Mouse (Mus musculus) spleen, postnatal 14 days (tissue): ENCODE results near the gene Ttl.

Source experiments
- DNase-seq, 2 experiments: peaks; one replicate each; pipeline ENCODE4 v3.0.0; 2021 to 2022; ENCODE audit warnings: low spot score in 2 of 2

The Ttl gene

DNA sequence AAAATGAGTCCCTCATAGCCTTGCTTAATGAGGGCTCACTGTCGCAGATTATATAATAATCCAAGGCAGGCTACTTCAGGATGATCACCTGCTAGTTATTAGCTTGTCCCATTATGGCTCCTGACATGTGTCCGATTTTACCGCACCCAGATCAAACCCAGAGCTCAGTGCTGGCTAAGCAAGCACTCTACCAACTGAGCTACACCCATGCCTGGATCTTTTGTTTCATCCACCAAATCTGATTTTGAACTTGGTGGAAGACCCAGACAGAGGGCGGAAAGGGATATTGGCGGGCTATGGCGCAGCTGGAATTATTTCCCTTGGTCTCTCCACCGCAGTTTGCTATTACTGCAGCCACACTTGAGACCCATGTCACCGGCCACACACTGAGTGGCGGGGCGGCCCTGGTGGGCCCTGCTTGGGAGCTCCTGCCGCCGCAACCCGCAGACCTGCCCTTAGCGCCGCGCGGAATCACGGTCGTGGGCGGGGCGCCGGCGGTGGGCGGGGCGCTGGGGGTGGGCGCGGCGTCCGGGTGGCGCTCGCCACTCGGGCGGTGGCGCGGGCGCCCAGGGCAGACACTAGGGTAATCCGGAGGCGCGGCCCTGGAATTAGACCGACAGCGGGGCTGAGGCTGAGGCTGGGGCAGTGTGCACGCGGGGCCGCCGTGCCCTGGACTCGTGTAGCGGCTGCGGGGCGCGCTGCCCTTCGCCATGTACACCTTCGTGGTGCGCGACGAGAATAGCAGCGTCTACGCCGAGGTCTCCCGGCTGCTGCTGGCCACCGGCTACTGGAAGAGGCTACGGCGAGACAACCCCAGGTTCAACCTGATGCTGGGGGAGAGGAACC, at the start of gene Ttl:
TSS of gene Ttl (plus strand) at position 506 of the 846 bp plus-strand sequence.
- DNase-seq = peak; percentile 47 to 62

DNA sequence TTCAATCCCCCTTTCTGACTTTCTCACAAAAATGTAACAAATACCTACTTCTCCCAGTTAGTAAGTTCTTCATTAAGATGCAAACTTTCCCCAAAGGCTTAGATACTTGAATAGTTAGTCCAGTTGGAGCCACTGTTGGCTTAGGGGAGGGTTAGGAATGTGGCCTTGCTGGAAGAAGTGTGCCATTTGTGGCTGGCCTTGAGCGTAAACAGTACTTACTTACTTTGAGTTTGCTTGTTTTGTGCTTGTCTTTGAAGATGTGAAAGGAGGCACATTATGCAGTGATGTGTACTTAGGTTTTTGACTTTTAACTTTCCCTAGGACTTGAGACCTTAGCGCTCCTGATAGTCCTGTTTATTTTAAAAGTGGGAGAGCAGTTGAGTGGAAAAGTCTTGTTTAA, 45.6 kb upstream of the Ttl start:
- DNase-seq = no peak

- no peak for DNase-seq
Observed at GRCm38 (mm10) chr2:129024820-129025219, 40.9 kb upstream of the Ttl start.

- DNase-seq = no peak
Observed at GRCm38 (mm10) chr2:129035381-129035780, 30.4 kb upstream of the Ttl start.

- no peak for DNase-seq
Observed at GRCm38 (mm10) chr2:129038426-129038936, 27.3 kb upstream of the Ttl start.

DNA sequence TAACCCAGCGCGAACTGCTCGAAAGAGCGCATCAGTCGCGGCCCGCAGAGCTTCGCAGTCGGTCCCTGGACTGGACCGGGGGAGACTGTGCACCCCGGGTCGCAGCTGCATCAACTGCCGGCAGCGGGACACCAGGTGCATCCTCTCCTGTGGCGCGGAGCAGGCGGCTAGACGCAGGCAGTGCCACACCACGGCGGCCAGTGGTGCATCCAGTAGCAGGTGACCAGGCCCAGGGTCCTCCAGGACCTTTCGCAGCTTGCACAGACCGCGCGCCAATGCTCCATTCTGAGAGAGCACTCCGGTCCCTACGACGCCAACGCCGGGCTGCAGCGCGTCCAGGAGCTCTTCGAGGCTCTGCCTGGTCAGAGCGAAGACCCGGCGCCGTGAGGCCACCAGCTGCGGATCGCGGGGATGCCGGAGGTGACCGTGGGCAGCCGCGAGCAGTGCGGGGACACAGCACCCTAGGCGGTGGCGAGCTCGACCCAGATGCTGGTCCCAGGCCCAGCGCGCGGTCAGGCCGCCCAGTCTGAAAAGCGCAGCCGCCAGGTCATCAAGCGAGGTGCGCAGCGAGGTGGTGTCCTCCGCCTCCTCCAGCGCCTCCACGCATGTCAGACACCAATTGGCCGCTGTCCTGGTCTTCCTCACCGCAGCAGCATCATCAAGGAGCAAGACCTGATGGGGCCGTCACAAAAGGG, 26.7 kb upstream of the Ttl start:
- DNase-seq = no peak

DNA sequence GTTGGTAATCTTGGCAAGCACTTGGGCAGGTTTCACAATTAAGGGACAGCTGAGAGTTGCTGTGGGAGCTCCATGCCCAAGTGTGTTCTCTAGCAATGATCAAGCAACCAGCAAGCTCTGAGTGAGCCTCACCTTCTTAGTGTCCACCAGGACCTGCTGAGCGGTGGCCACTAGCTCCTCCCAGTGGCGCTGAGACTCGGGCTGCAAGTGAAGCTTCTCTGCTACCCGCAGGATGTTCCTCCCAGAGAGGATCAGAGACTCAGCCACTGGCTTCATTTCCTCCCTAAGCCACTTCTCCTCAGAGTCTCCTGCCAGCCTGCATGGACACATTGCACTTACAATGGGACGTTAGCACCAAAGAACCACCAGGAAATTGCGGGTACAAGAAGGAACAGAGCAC, 25.2 kb upstream of the Ttl start:
- DNase-seq = no peak

- DNase-seq = no peak
Observed at GRCm38 (mm10) chr2:129046172-129046845, 19.4 kb upstream of the Ttl start.

DNA sequence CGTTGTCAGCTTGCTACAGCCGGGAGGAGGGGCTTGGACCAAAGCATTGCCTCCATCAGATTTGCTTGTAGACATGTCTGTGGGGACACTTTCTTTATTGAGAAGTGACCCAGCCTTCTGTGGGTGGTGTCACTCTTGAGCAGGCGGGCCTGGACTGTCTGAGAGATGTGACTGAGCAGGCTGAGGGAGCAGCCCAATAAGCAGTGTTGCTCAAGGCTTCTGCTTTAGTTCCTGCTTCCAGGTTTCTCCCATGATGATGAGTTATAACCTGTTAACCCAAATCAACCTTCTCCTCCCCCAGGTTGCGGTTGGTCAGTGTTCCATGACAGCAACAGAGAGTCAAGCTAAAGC, 18.9 kb upstream of the Ttl start:
- no peak for DNase-seq

DNA sequence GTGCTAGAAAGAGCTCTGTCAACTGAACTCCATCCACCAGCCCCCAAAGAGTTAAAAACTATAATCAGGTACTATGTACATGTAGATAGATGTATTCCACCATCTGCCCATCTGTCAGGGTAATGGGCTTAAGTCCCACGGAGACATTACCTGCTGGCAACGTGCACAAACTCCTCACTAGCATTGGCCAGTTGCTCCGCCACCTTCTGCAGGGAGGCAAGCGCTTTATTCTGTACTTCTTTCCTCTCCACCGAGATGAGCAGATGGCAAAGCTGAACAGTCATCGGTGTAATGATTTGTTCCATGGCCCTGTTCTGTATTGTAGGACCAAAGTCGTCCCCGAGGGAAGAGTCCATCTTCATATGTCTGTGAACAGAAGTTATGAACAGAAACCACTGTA, 17.9 kb upstream of the Ttl start, which contains the start of gene Vinac1:
TSS of gene Vinac1 (minus strand) at position 362 of the 400 bp plus-strand sequence.
- no peak for DNase-seq

GRCm38 (mm10) chr2:129052451-129052983, 13.2 kb upstream of the Ttl start:
- DNase-seq = no peak

- DNase-seq = no peak
Observed at GRCm38 (mm10) chr2:129055741-129056140, 10.0 kb upstream of the Ttl start.

- peak in 1 of 2 experiments; percentile 14 for DNase-seq
Observed at GRCm38 (mm10) chr2:129056597-129056996, 9.1 kb upstream of the Ttl start.

GRCm38 (mm10) chr2:129057256-129057655, 8.5 kb upstream of the Ttl start:
- no peak for DNase-seq

DNA sequence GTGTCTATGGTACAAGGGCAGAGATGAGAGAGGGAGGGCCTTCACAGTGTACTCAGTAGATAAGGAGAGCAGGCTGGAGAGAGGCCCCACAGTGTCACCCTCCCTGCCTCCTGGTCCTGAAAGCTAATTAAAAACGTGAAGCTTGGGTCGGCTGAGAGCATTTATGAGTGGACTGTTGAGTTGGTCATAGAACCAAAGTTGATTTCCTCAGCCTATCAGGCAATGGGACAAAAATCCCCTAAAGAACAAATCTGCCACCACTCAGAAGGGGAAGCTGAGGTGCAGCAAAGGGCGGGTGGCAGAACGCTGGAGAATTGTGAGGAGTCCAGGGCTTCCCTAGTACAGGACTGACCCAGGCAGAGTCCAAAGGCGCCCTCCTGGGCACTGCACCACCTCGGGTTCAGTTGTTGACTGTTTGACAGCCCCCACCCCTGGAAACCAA, 7.8 kb upstream of the Ttl start:
- DNase-seq = no peak

GRCm38 (mm10) chr2:129061456-129062059, 4.2 kb upstream of the Ttl start:
- DNase-seq = no peak

GRCm38 (mm10) chr2:129066326-129066725, 584 bp downstream of the Ttl start:
- DNase-seq = peak in 1 of 2 experiments; percentile 7

- DNase-seq = no peak
Observed at GRCm38 (mm10) chr2:129070296-129070695, 4.6 kb downstream of the Ttl start.

DNA sequence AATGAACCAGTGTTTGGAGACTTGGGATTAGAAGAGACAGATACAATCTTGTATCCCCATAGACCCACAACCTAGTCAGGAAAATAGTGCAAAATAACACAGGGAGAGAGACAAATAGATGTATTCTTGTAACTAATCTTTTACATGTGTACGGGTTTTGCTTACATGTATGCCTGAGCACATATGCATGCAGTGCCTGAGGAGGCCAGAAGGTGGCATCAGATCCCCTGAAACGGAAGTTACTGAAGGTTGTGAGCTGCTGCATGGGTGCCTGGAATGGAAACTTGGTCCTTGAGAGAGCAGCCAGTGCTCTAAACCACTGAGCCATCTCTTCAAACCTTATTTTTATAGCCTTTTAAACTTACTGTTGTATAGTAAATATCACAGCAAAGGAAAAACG, 12.6 kb downstream of the Ttl start:
- DNase-seq = peak in 1 of 2 experiments; percentile 31

GRCm38 (mm10) chr2:129079194-129079593, 13.5 kb downstream of the Ttl start:
- no peak for DNase-seq

- no peak for DNase-seq
Observed at GRCm38 (mm10) chr2:129081097-129081496, 15.4 kb downstream of the Ttl start.

DNA sequence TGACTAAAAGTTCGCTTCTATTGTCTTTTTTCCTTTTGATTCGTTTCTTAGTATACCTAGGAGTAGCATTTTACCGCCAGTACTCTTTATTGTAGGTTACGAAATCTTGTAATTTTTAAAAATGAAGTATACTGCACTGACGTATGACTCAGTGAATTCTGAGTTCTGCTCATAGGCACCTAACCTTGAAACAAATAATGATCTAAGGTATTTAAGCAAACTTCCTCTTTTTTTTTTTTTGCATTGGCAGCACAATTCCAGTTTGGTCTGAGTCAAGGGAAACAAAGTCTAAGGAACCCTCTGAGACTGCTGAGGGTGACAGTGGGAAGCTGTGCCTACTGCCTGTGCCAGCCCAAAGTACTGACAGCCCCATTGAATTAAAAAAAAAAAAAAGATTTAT, 17.8 kb downstream of the Ttl start:
- DNase-seq = no peak
